Mouse (Mus musculus) CH12.LX (cell line): ENCODE measurements around the gene Zfpl1. TPM values are rescaled to one million over a fixed set of nuclear protein-coding genes. Genes with fewer than 3 reads are reported as not detected.

ENCODE experiments used
- DNase-seq: peaks from one replicate; pipeline ENCODE4 v3.0.0-alpha.2; 2013; ENCODE audit errors: extremely low read depth
- H3K27ac ChIP-seq: 2 replicates; pipeline ENCODE4 v1.5.1; 2012; ENCODE audit warnings: low read depth, mild to moderate bottlenecking, control low read depth, moderate library complexity; ENCODE audit not compliant: insufficient read depth
- H3K27me3 ChIP-seq: replicated peaks from 2 replicates; pipeline ENCODE3; 2012; ENCODE audit warnings: inconsistent platforms
- H3K36me3 ChIP-seq, 2 experiments: replicated peaks in 1 of 2; 2 replicates each; pipeline versions ENCODE3 to v1.6.1; 2012; ENCODE audit warnings: inconsistent platforms in 1 of 2, low read length in 1 of 2, mild to moderate bottlenecking in 1 of 2, mixed read lengths in 1 of 2, moderate library complexity in 1 of 2; ENCODE audit not compliant: control insufficient read depth in 1 of 2, insufficient read depth in 1 of 2
- H3K4me1 ChIP-seq, 2 experiments: 2 replicates each; pipeline ENCODE4 v1.6.1; 2012; ENCODE audit warnings: inconsistent platforms in 1 of 2, moderate library complexity in 1 of 2; ENCODE audit not compliant: insufficient read depth in 2 of 2, control insufficient read depth in 1 of 2
- H3K4me2 ChIP-seq: 2 replicates; pipeline ENCODE4 v1.6.1; 2012; ENCODE audit warnings: low read depth, mild to moderate bottlenecking, control low read depth; ENCODE audit not compliant: poor library complexity, insufficient read depth, severe bottlenecking
- H3K4me3 ChIP-seq, 3 experiments: fragments of 150-350 bp in 1 of 3; sonication (generic) in 1 of 3; replicated peaks in 1 of 3; 2 replicates each; pipeline versions ENCODE3 to v1.5.1; 2011 to 2012; ENCODE audit warnings: low read depth in 2 of 3, low read length in 2 of 3, mild to moderate bottlenecking in 2 of 3, moderate library complexity in 2 of 3, control low read depth in 1 of 3, improper control_type of control experiment in 1 of 3, inconsistent platforms in 1 of 3, mixed read lengths in 1 of 3; ENCODE audit not compliant: poor library complexity in 1 of 3
- H3K79me2 ChIP-seq: replicated peaks from 2 replicates; pipeline ENCODE4 v1.6.1; 2012; ENCODE audit warnings: mild to moderate bottlenecking, moderate library complexity; ENCODE audit not compliant: control insufficient read depth, poor library complexity, insufficient read depth, severe bottlenecking; ENCODE audit errors: extremely low read depth
- H3K9ac ChIP-seq: 2 replicates; pipeline ENCODE4 v1.6.1; 2012; ENCODE audit warnings: low read depth, mild to moderate bottlenecking, control low read depth, moderate library complexity; ENCODE audit not compliant: insufficient read depth
- H3K9me3 ChIP-seq: replicated peaks from 2 replicates; pipeline ENCODE3; 2012; ENCODE audit warnings: low read length, inconsistent platforms, mixed read lengths
- BHLHE40 ChIP-seq: IDR thresholded peaks from 2 replicates; pipeline ENCODE4 v1.6.1; 2011; ENCODE audit warnings: mild to moderate bottlenecking, low read depth, low read length, improper control_type of control experiment
- CTCF ChIP-seq, 2 experiments: IDR thresholded peaks in 1 of 2; conservative IDR thresholded peaks in 1 of 2; 2 replicates each; pipeline ENCODE4 v1.5.1; 2011 to 2012; ENCODE audit warnings: low read depth in 2 of 2, low read length in 2 of 2, improper control_type of control experiment in 1 of 2, inconsistent platforms in 1 of 2, mild to moderate bottlenecking in 1 of 2, moderate library complexity in 1 of 2
- ELF1 ChIP-seq: IDR thresholded peaks from 2 replicates; pipeline ENCODE4 v1.6.1; 2014; ENCODE audit warnings: low read depth, mild to moderate bottlenecking, inconsistent platforms, low read length, improper control_type of control experiment
- GABPA ChIP-seq: IDR thresholded peaks from 2 replicates; pipeline ENCODE4 v1.6.1; 2012; ENCODE audit warnings: low read depth, low read length, improper control_type of control experiment, inconsistent platforms; ENCODE audit not compliant: insufficient replicate concordance
- HCFC1 ChIP-seq: IDR thresholded peaks from 2 replicates; pipeline ENCODE4 v1.6.1; 2012; ENCODE audit warnings: low read depth, mild to moderate bottlenecking, inconsistent platforms, low read length, improper control_type of control experiment
- IRF4 ChIP-seq: IDR thresholded peaks from 2 replicates; pipeline ENCODE4 v1.6.1; 2014; ENCODE audit warnings: low read depth, mild to moderate bottlenecking, inconsistent platforms, low read length, improper control_type of control experiment
- MEF2A ChIP-seq: IDR thresholded peaks from 2 replicates; pipeline ENCODE4 v1.6.1; 2014; ENCODE audit warnings: low read depth, mild to moderate bottlenecking, inconsistent platforms, low read length, improper control_type of control experiment, borderline replicate concordance
- PAX5 ChIP-seq: IDR thresholded peaks from 2 replicates; pipeline ENCODE4 v1.6.1; 2012; ENCODE audit warnings: low read length, inconsistent platforms, mixed read lengths
- RAD21 ChIP-seq: IDR thresholded peaks from 2 replicates; pipeline ENCODE4 v1.6.1; 2011; ENCODE audit warnings: low read depth, mild to moderate bottlenecking, low read length, improper control_type of control experiment, moderate library complexity
- RCOR1 ChIP-seq: conservative IDR thresholded peaks from 2 replicates; pipeline ENCODE4 v1.6.1; 2012; ENCODE audit warnings: low read depth, mild to moderate bottlenecking, inconsistent platforms, low read length, improper control_type of control experiment
- SIN3A ChIP-seq: IDR thresholded peaks from 2 replicates; pipeline ENCODE4 v1.6.1; 2012; ENCODE audit warnings: low read length, improper control_type of control experiment, inconsistent platforms
- SMC3 ChIP-seq: IDR thresholded peaks from 2 replicates; pipeline ENCODE4 v1.6.1; 2011; ENCODE audit warnings: low read depth, low read length, improper control_type of control experiment
- USF1 ChIP-seq: IDR thresholded peaks from 2 replicates; pipeline ENCODE4 v1.6.1; 2014; ENCODE audit warnings: low read depth, mild to moderate bottlenecking, inconsistent platforms, low read length, improper control_type of control experiment
- USF2 ChIP-seq: conservative IDR thresholded peaks from 2 replicates; pipeline ENCODE4 v1.6.1; 2011; ENCODE audit warnings: low read depth, low read length, improper control_type of control experiment
- ZMIZ1 ChIP-seq: IDR thresholded peaks from 2 replicates; pipeline ENCODE4 v1.6.1; 2012; ENCODE audit warnings: low read depth, mild to moderate bottlenecking, inconsistent platforms, low read length, improper control_type of control experiment
- ZNF384 ChIP-seq: IDR thresholded peaks from 2 replicates; pipeline ENCODE4 v1.6.1; 2012; ENCODE audit warnings: low read depth, low read length, improper control_type of control experiment, inconsistent platforms
- dilution Hi-C: fragments of 300-500 bp; cut with MboI; formaldehyde crosslinking; loops from 2 replicates; pipeline ENCODE4 v1.14.3; 2020; ENCODE audit warnings: low sequenced_read_pairs; ENCODE audit not compliant: extremely low pct_unique_long_range_greater_than_20kb, extremely low pct_ligation_motif_present
- in situ Hi-C: fragments of 300-500 bp; cut with MboI; formaldehyde crosslinking; loops from 3 replicates; pipeline ENCODE4 v1.14.3; 2019; ENCODE audit warnings: low sequenced_read_pairs, low pct_ligation_motif_present, low pct_unique_long_range_greater_than_20kb, mixed read lengths
- polyA plus RNA-seq: library from polyadenylated mRNA; unstranded; fragments of >175 nt; gene quantifications from 2 replicates; pipeline ENCODE4 v1.2.1, GENCODE M21; 2012; ENCODE audit warnings: low read depth; ENCODE audit not compliant: insufficient read length
- total RNA-seq, 2 experiments: library from RNA; depleted of rRNA; stranded (reverse); fragments of 300-350 nt in 1 of 2; fragments of >200 nt in 1 of 2; gene quantifications; 2 replicates each; pipeline ENCODE4 v1.2.3; 2012 to 2014

The Zfpl1 gene
- total and polyA plus RNA-seq, 3 experiments, result 26.1 to 40.9 (median 26.8) TPM

DNA sequence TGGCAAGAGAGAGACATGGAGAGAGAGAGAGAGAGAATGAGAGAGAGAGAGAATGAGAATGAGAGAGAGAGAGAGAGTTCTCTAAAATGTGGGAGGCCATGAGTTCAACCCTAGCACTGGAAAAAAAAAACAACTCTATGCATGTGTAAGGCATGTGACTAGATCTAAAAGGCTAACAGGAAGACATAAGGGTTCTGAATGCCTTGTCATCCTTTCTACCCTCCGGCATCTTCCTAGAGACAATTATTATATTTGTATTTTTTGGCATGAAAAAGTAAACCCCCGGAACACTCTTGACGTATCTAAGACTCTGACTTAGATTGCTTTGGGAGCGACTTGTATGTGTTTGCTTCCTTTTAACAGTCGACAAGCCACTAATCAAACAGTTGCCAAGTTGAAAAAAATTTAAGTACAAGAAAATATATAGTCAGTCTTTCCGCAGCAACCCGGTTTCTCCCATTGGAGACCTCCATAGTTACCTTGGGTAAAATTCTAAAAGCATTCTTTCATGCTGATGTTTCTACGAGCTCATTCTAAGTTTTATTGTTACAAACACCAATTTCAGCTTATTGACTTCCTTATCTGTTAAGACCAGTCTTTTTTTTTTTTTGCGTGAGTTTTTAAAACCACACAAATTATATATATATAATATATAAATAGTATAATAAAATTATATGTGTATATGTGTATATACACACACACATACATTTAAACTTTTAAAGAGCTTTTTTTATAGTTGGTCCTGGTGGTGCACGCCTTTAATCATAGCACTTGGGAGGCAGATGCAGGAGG lies 42.2 kb upstream of the Zfpl1 start:
- dilution Hi-C loops, result no loop called here
- no peak for DNase-seq
- H3K9me3 ChIP-seq, result no peaks in the 10 kb centered on the region
- H3K27ac ChIP-seq, result no peak overlapping the region
- peak overlapping the region; percentile 58 for H3K9ac ChIP-seq
- peak overlapping the region; percentile 71 for H3K4me2 ChIP-seq
- peaks cover 0 to 14% of the 10 kb centered on the region in 2 experiments for H3K36me3 ChIP-seq
- in situ Hi-C loops, result loop anchor here (10.0 kb wide), 1 partner anchor 162 kb away; the partner anchor contains the start of gene Pola2
- peak overlapping the region; percentile 30 to 56 (median 55) for H3K4me3 ChIP-seq
- no peak for TF ChIP-seq RAD21
- no peak for TF ChIP-seq RCOR1
- no peak for TF ChIP-seq GABPA
- TF ChIP-seq BHLHE40, result peak; percentile 19; the same call in 1 of the 2 replicates
- H3K79me2 ChIP-seq, result no peaks in the 10 kb centered on the region
- no peaks in the 10 kb centered on the region for H3K27me3 ChIP-seq
- H3K4me1 ChIP-seq, result peaks cover 2 to 9% of the 10 kb centered on the region in 2 experiments; a peak in 3 of 4 replicates

DNA sequence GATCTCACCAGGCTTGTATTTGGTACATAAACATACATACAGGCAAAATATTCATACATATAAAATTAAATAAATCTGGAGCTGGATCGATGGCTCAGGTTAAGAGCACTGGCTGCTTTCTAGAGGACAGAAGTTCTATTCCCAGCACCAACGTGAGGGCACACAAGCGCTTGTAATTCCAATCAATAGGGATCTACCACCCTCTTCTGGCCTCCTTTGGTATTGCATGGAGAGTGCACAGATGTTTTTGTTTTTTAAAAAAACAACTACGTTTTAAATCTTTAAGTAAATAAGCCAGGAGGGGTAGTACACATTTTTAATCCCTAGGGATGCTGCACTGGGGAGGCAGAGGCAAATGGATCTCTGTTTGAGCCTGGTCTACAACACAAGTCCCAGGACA lies 41.5 kb upstream of the Zfpl1 start:
- in situ Hi-C loops (loop anchor here (10.0 kb wide), 1 partner anchor 161 kb away; the partner anchor contains the start of gene Pola2), dilution Hi-C loops (no loop called here)
- no peak overlapping the region for H3K9ac ChIP-seq
- DNase-seq, result peak; percentile 68
- H3K4me2 ChIP-seq, result peak overlapping the region; percentile 30; the same call in 1 of the 2 replicates
- TF ChIP-seq SIN3A (no peak), SMC3 (peak; percentile 56), RAD21 (peak; percentile 85), ZNF384 (no peak), BHLHE40 (no peak), ZMIZ1 (no peak), CTCF (conservative IDR thresholded peaks at IDR 0.05 in 1 of 2, IDR thresholded peaks at IDR 0.05 in 1 of 2; ENCODE audit: low read depth in 2 of 2, low read length in 2 of 2) (peak; percentile 66 to 76), MEF2A (no peak)
- H3K4me3 ChIP-seq, result no peak overlapping the region
- no peaks in the 10 kb centered on the region for H3K27me3 ChIP-seq
- no peak overlapping the region for H3K27ac ChIP-seq
- H3K79me2 ChIP-seq, result no peaks in the 10 kb centered on the region
- H3K4me1 ChIP-seq, result peaks cover 0 to 9% of the 10 kb centered on the region in 2 experiments; a peak in 2 of 4 replicates
- H3K9me3 ChIP-seq, result no peaks in the 10 kb centered on the region
- H3K36me3 ChIP-seq, result peaks cover 5 to 21% of the 10 kb centered on the region in 2 experiments

- peaks cover 5 to 35% of the 10 kb centered on the region in 2 experiments for H3K36me3 ChIP-seq
- no peak overlapping the region for H3K4me2 ChIP-seq
- no peak overlapping the region for H3K27ac ChIP-seq
- no peak for DNase-seq
- no peak overlapping the region for H3K9ac ChIP-seq
- H3K4me1 ChIP-seq, result peaks cover 0 to 9% of the 10 kb centered on the region in 2 experiments; a peak in 2 of 4 replicates
- H3K4me3 ChIP-seq, result no peak overlapping the region
- no peaks in the 10 kb centered on the region for H3K27me3 ChIP-seq
- in situ Hi-C loops (loop anchor here (5.0 to 10.0 kb wide), 2 partner anchors 38 to 160 kb away; partner anchors contain the start of gene Pola2), dilution Hi-C loops (no loop called here)
- no peaks in the 10 kb centered on the region for H3K79me2 ChIP-seq
- H3K9me3 ChIP-seq, result no peaks in the 10 kb centered on the region
- no peak for TF ChIP-seq HCFC1
- TF ChIP-seq ZMIZ1, result no peak
- no peak for TF ChIP-seq CTCF (conservative IDR thresholded peaks at IDR 0.05 in 1 of 2, IDR thresholded peaks at IDR 0.05 in 1 of 2; ENCODE audit: low read depth in 2 of 2, low read length in 2 of 2)
- TF ChIP-seq USF2, result no peak
- TF ChIP-seq RCOR1, result no peak
- no peak for TF ChIP-seq ELF1
- no peak for TF ChIP-seq USF1
- no peak for TF ChIP-seq ZNF384
- no peak for TF ChIP-seq IRF4
- no peak for TF ChIP-seq PAX5
Measured at GRCm38 (mm10) chr19:6124898-6125297, 40.1 kb upstream of the Zfpl1 start.
